Mouse (Mus musculus) right cerebral cortex, postnatal 36 days (tissue): ENCODE data around the gene Eif2b3.

Experiments used
- DNase-seq, 2 experiments: peaks; one replicate each; pipeline ENCODE4 v3.0.0; 2022; ENCODE audit warnings: low spot score in 2 of 2, mixed read lengths in 1 of 2

Gene Eif2b3

GRCm38 (mm10) chr4:117124218-117124517, 105.0 kb downstream of the Eif2b3 start:
- DNase-seq: no peak

GRCm38 (mm10) chr4:117124518-117125347, 105.5 kb downstream of the Eif2b3 start:
- DNase-seq: no peak

- peak; percentile 72 to 77 for DNase-seq
Observed at GRCm38 (mm10) chr4:117125348-117125909, 106.2 kb downstream of the Eif2b3 start, which contains the start of gene Btbd19. Gene Btbd19, minus strand, starts transcription at chr4:117125725.

- no peak for DNase-seq
Observed at GRCm38 (mm10) chr4:117125910-117126674, 106.9 kb downstream of the Eif2b3 start.

GRCm38 (mm10) chr4:117126675-117127290, 107.6 kb downstream of the Eif2b3 start, which contains the start of gene Tctex1d4:
Gene Tctex1d4, plus strand, starts transcription at chr4:117126794.
- no peak for DNase-seq

- no peak for DNase-seq
Observed at GRCm38 (mm10) chr4:117127991-117128686, 108.9 kb downstream of the Eif2b3 start.

- no peak for DNase-seq
Observed at GRCm38 (mm10) chr4:117130790-117131189, 111.6 kb downstream of the Eif2b3 start.

GRCm38 (mm10) chr4:117131198-117131597, 112.0 kb downstream of the Eif2b3 start:
- DNase-seq: no peak

- no peak for DNase-seq
Observed at GRCm38 (mm10) chr4:117131890-117132793, 112.9 kb downstream of the Eif2b3 start.

GRCm38 (mm10) chr4:117132794-117133143, 113.6 kb downstream of the Eif2b3 start:
- DNase-seq: no peak

GRCm38 (mm10) chr4:117133366-117133796, 114.2 kb downstream of the Eif2b3 start:
- DNase-seq: no peak

- peak; percentile 95 to 97 for DNase-seq
Observed at GRCm38 (mm10) chr4:117133817-117134600, 114.8 kb downstream of the Eif2b3 start, which contains the start of gene Plk3. Gene Plk3, minus strand, starts transcription at chr4:117133963.

- DNase-seq: no peak
Observed at GRCm38 (mm10) chr4:117134601-117134995, 115.4 kb downstream of the Eif2b3 start.

- no peak for DNase-seq
Observed at GRCm38 (mm10) chr4:117136034-117136433, 116.8 kb downstream of the Eif2b3 start.
